Mouse (Mus musculus) CD4-positive, CD25-positive, alpha-beta regulatory T cell, adult 2 months (primary cell): ENCODE results near the gene Ano7.
"Not testable (repeated sequence)": the region's sequence is repeated elsewhere in the genome, so short reads cannot be mapped to it uniquely, and the experiment has no call there.

Source experiments
- DNase-seq: peaks from one replicate; pipeline ENCODE4 v3.0.0-alpha.2; 2012; ENCODE audit warnings: low read depth, low spot score

Ano7 gene

DNA sequence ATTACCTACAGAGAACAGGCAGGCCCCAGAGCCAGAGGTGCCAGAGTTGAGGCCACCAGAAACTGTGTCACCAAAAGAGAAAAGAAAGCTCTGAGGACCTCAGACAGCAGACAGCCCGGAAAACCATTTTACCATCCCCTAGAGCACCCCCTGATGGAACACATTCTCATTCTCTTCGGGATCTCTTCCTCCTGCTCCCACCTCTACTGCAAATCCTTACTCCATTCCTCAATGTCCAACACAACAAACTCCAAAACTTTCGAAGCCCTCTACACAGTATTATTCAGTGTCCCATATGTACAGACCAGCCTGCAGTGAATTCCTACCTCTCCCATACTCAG is 72.1 kb downstream of the Ano7 start:
- no peak for DNase-seq

DNA sequence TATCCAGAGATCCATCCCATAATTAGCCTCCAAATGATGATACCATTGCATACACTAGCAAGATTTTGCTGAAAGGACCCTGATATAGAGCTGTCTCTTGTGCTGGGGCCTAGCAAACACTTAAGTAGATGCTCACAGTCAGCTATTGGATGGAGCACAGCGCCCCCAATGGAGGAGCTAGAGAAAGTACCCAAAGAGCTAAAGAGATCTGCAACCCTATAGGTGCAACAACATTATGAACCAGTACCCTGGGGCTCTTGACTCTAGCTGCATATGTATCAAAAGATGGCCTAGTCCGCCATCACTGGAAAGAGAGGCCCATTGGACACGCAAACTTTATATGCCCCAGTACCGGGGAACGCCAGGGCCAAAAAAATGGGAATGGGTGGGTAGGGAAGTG is 76.4 kb downstream of the Ano7 start:
- not testable (repeated sequence) for DNase-seq

DNA sequence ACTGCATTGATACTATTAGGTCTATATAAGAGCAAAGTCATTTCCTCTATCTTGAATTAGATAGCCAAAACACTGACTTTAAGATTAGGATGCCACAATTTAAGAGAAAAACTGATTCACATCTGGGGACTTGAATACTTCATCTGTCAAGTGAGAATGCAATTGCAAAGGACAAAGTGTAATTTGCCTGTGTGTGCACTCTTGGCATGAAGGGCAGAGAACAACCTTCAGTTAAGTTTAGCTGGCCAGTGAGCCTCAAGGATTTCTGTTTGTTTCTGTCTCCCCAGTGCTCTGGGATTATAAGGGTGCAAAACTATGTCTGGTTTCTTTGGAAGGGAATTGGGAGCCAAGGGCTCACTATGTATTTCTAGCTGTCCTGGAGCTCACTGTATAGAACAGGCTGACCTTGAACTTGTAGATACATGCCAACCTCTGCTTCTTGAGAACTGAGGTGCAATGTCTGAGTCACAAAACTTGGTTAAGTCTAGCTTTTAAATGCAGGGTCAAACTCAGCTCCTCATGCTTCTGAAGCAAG is 80.1 kb downstream of the Ano7 start:
- no peak for DNase-seq
